Mouse (Mus musculus) heart, adult 8-10 months (tissue): ENCODE measurements at regions not wholly inside any gene's neighbourhood (a gene's known extent, or its start where the extent isn't known, plus 50 kb on each side); places are given as distances from the start of the nearest gene placed in this dataset.

Experiments used
- DNase-seq: peaks from one replicate; pipeline ENCODE4 v3.0.0; 2022; ENCODE audit warnings: low spot score

- no peak for DNase-seq
Measured at GRCm38 (mm10) chr12:54454606-54455005, 201.8 kb downstream of the Sptssa start.

GRCm38 (mm10) chr12:54453343-54453742, 203.0 kb downstream of the Sptssa start:
- peak; percentile 26 for DNase-seq

- DNase-seq, result no peak
Measured at GRCm38 (mm10) chr12:54450369-54450768, 206.0 kb downstream of the Sptssa start.

GRCm38 (mm10) chr12:54448221-54448620, 208.2 kb downstream of the Sptssa start:
- DNase-seq, result no peak

GRCm38 (mm10) chr12:54447354-54447753, 209.0 kb downstream of the Sptssa start:
- no peak for DNase-seq

- no peak for DNase-seq
Measured at GRCm38 (mm10) chr12:54446356-54446755, 210.0 kb downstream of the Sptssa start.

GRCm38 (mm10) chr12:54444416-54444815, 212.0 kb downstream of the Sptssa start:
- no peak for DNase-seq

GRCm38 (mm10) chr12:54443285-54443684, 213.1 kb downstream of the Sptssa start:
- DNase-seq, result peak; percentile 24

GRCm38 (mm10) chr12:54442408-54442807, 214.0 kb downstream of the Sptssa start:
- DNase-seq, result no peak

GRCm38 (mm10) chr12:54440851-54441593, 215.4 kb downstream of the Sptssa start:
- no peak for DNase-seq

- no peak for DNase-seq
Measured at GRCm38 (mm10) chr12:54438793-54439192, 217.6 kb downstream of the Sptssa start.

GRCm38 (mm10) chr12:54425236-54425635, 221.6 kb upstream of the Egln3 start:
- no peak for DNase-seq

- no peak for DNase-seq
Measured at GRCm38 (mm10) chr12:54414829-54415228, 211.2 kb upstream of the Egln3 start.

GRCm38 (mm10) chr12:54414201-54414600, 210.5 kb upstream of the Egln3 start:
- no peak for DNase-seq

GRCm38 (mm10) chr12:54410038-54410605, 206.5 kb upstream of the Egln3 start:
- no peak for DNase-seq

GRCm38 (mm10) chr12:54408906-54409305, 205.2 kb upstream of the Egln3 start:
- no peak for DNase-seq

- DNase-seq, result no peak
Measured at GRCm38 (mm10) chr12:54407301-54407896, 203.7 kb upstream of the Egln3 start.

- DNase-seq, result peak; percentile 81
Measured at GRCm38 (mm10) chr12:54405066-54405465, 201.4 kb upstream of the Egln3 start.

GRCm38 (mm10) chr12:54402591-54402990, 198.9 kb upstream of the Egln3 start:
- DNase-seq, result no peak

GRCm38 (mm10) chr12:54401665-54402064, 198.0 kb upstream of the Egln3 start:
- no peak for DNase-seq

- DNase-seq, result no peak
Measured at GRCm38 (mm10) chr12:54400084-54400483, 196.4 kb upstream of the Egln3 start.

- DNase-seq, result no peak
Measured at GRCm38 (mm10) chr12:54398080-54398479, 194.4 kb upstream of the Egln3 start.

GRCm38 (mm10) chr12:54396952-54397351, 193.3 kb upstream of the Egln3 start:
- DNase-seq, result no peak
